Mouse (Mus musculus) lung, postnatal 0 days (tissue): ENCODE measurements around the gene Pabpn1.

Experiments
- CTCF ChIP-seq: IDR thresholded peaks from 2 replicates; pipeline ENCODE4 v1.5.1; 2016; ENCODE audit warnings: antibody characterized with exemption, mild to moderate bottlenecking
- EP300 ChIP-seq: IDR thresholded peaks from 2 replicates; pipeline ENCODE4 v1.6.1; 2016; ENCODE audit warnings: antibody characterized with exemption, mild to moderate bottlenecking, control low read depth

DNA sequence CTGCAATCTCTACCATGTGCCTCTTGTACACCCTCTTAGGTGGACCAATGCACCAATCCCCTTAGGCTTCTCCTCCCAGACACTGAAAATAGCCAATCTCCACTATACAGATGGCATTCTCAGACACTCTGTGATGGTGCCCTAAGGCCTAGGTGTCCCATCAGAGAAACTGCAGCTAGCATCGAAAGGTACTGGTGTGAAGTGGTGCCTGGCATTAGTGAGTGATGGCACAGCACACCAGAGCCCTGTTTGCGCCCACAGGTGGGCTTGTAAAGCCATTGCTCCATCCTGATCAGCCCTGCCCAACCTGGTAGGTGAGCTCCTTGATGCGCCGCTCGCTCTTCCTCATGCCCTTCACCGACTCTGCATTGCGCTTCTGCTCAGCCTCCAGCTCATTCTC, 51.7 kb downstream of the Pabpn1 start:
- TF ChIP-seq CTCF (no peak), EP300 (no peak)
